Mouse (Mus musculus): ENCODE measurements around the gene Dera.

The Dera gene

DNA sequence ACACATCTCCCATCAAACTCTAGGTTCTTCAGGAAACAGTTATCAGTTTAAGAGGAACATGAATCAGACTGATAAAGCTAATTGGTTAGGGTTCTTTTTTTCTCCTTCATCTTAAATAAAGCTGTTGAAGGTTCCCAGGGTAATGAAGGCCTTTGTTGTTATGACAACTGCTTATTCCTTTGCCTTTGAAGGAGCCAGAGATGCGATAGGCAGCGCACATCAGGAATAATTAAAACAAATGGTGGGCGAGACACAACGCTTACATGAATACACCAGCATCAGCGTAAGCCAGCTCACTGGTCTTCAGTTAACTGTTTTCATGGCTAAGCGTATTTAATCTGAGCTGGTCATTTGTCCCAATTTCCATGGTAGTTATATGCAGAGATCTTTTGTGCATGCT is 132.9 kb downstream of the Dera start:
- no peak for DNase-seq (ENCODE audit: low spot score)

DNA sequence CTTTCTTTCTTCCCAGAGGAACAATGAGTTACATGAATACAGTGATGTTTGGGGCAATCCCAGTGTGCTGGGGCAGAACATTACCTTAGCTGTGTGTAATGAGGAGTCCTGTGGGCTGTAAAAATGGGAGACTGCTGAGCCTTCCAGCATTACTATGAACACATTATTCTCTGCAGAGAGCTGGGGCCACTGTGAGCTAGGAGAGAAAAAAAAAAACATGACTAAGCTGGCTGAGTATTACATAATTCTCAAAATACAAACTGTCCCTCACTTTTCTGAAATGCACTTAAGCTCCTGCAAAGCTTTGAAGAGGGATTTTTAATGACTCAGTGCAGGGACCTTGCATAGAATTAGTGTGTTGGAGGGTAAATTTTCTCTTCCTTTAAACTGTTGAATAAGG is 143.3 kb downstream of the Dera start:
- no peak for DNase-seq (ENCODE audit: low spot score)

DNA sequence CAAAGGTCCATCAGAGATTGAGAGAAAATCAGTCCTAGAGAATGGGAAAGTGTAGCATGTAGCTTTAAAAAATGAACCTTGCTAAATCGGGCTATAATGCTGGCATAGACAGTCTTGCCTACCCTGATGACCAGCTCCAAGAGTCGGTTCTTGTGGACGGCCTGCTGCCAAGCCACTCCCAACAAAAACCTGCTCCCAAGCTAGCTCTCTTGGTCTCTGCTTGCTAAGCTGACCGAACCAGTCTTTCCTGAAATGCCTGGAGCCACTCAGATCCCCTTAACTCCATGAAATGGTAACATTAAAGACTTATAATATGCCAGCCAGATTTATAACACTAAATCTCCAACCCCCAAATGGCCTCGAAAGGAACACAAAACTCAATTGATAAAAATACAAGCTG is 146.9 kb downstream of the Dera start:
- no peak for DNase-seq (ENCODE audit: low spot score)

Data from ovary, postnatal 10 days (tissue).